Mouse (Mus musculus) bone marrow macrophage, adult 2 months (primary cell): ENCODE data around the gene Coq8b.

ENCODE experiments used
- CTCF ChIP-seq: IDR thresholded peaks from 2 replicates; pipeline ENCODE4 v1.5.1; 2012; ENCODE audit warnings: low read depth, mild to moderate bottlenecking, low read length, moderate library complexity
- POLR2A ChIP-seq: IDR thresholded peaks from 2 replicates; pipeline ENCODE4 v1.6.1; 2012; ENCODE audit warnings: mild to moderate bottlenecking, low read depth, low read length, borderline replicate concordance

DNA sequence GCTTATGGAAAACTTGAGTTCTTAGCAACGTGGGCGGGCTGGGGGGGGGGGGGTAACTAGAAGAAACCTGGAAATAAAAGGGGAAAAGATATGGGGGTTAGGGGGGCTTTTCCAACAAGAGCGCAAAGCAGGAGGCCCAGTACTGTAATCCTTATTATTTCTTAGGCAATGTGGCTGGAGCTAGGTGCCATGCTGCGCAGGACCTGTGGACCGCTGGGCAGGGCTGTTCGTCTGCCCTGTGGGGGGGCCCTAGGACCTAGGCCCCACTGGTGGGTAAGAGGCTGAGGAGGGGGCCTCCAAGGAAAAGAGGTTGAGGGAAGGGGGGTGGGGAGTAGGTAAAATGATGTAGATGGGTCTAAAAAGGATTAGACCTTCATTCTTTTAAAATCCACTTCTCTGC lies 477 bp downstream of the Coq8b start:
- TF ChIP-seq CTCF: no peak
- no peak for TF ChIP-seq POLR2A
